Comparison of ENCODE assay signal across 12 mouse cellular contexts in the genomic region with DNA sequence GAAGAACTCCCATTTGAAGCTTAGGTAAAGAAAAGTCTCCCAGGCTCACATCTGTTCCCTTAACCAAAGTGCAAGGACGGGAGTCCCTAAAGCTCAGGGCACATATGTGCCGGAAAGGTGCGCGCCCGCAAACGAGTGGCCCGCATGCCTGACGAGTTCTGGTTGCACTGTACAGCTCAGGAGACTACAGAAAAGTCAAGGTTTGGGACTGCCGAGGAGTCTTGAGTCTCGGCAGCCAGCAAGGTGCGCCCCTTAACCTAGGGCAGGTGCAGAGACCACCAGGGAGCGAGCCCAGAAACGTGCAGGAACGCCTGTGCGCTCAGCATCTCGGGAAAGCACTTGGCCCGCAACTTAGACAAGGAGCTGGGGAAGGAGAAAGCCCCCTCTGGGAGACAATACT. TPM values are rescaled to one million over a fixed set of nuclear protein-coding genes. Genes with fewer than 3 reads are reported as not detected.
A peak's percentile ranks its signal among the peaks of the same experiment; 100 is the strongest.
DNase-seq lines count a peak whose midpoint lies in the region; ATAC-seq and TF ChIP-seq lines count a peak whose summit lies in the region.
"Had no signal": no experiment of that assay in that cellular context is flagged by ENCODE, and none has a peak within 500 bp of the region (broad histone marks: within the 10 kb centered on the region; RNA-seq: fewer than 3 reads in every experiment).

No protein-coding gene starts in this region.

- H3K27ac ChIP-seq in heart, embryonic 12.5 days (ENCODE audit: poor library complexity, severe bottlenecking): no peak overlapping the region
- H3K27ac ChIP-seq in lung, postnatal 0 days (ENCODE audit: low read length): no peak overlapping the region
- H3K27ac ChIP-seq in forebrain, embryonic 13.5 days: no peak overlapping the region
- no peak overlapping the region for H3K27ac ChIP-seq in neural tube, embryonic 13.5 days (replicated peaks)
- H3K27ac ChIP-seq in thymus, adult 2 months (ENCODE audit: control insufficient read depth, insufficient read depth, low read length): no peak overlapping the region
- H3K27ac ChIP-seq: layer of hippocampus, adult 2 months had no signal

- peaks cover 61% of the 10 kb centered on the region for H3K27me3 ChIP-seq in heart, embryonic 12.5 days (replicated peaks)
- peaks cover 29% of the 10 kb centered on the region for H3K27me3 ChIP-seq in lung, postnatal 0 days (replicated peaks; ENCODE audit: insufficient read depth, low read length)
- H3K27me3 ChIP-seq in forebrain, embryonic 13.5 days: peaks cover 75% of the 10 kb centered on the region
- H3K27me3 ChIP-seq in neural tube, embryonic 13.5 days: peaks cover 67% of the 10 kb centered on the region
- peaks cover 31% of the 10 kb centered on the region for H3K27me3 ChIP-seq in thymus, adult 2 months (ENCODE audit: control insufficient read depth, insufficient read depth, low read length)

- H3K4me3 ChIP-seq in heart, embryonic 12.5 days: peak overlapping the region; percentile 45
- 0 out of 2 replicates have a peak overlapping the region, but pooled peaks have one; percentile 8 for H3K4me3 ChIP-seq in lung, postnatal 0 days (ENCODE audit: low read depth, low read length)
- peak overlapping the region; percentile 25 for H3K4me3 ChIP-seq in forebrain, embryonic 13.5 days
- 0 out of 2 replicates have a peak overlapping the region, but pooled peaks have one; percentile 25 for H3K4me3 ChIP-seq in neural tube, embryonic 13.5 days
- no peak overlapping the region for H3K4me3 ChIP-seq in thymus, adult 2 months (ENCODE audit: control insufficient read depth, insufficient read depth, low read length)
- H3K4me3 ChIP-seq: layer of hippocampus, adult 2 months had no signal

- H3K36me3 ChIP-seq in heart, embryonic 12.5 days: no peaks in the 10 kb centered on the region
- H3K36me3 ChIP-seq in lung, postnatal 0 days (ENCODE audit: insufficient read depth, low read length): no peaks in the 10 kb centered on the region
- no peaks in the 10 kb centered on the region for H3K36me3 ChIP-seq in forebrain, embryonic 13.5 days (ENCODE audit: poor library complexity, severe bottlenecking)
- H3K36me3 ChIP-seq in neural tube, embryonic 13.5 days: no peaks in the 10 kb centered on the region
- no peaks in the 10 kb centered on the region for H3K36me3 ChIP-seq in thymus, adult 2 months (ENCODE audit: control insufficient read depth, insufficient read depth, low read length)
- H3K36me3 ChIP-seq: G1E had no signal

- peaks cover 49% of the 10 kb centered on the region for H3K4me1 ChIP-seq in heart, embryonic 12.5 days (replicated peaks)
- H3K4me1 ChIP-seq in lung, postnatal 0 days (ENCODE audit: insufficient read depth, low read depth, low read length): peaks cover 7% of the 10 kb centered on the region; the same call in 1 of the 2 replicates
- H3K4me1 ChIP-seq in forebrain, embryonic 13.5 days: peaks cover 49% of the 10 kb centered on the region
- peaks cover 55% of the 10 kb centered on the region for H3K4me1 ChIP-seq in neural tube, embryonic 13.5 days (replicated peaks)
- peaks cover 10% of the 10 kb centered on the region for H3K4me1 ChIP-seq in thymus, adult 2 months (replicated peaks; ENCODE audit: control insufficient read depth, insufficient read depth, low read length)

- no peak for ATAC-seq in heart, embryonic 12.5 days (ENCODE audit: insufficient number of reproducible peaks, low FRiP score)
- ATAC-seq in lung, postnatal 0 days: no peak
- no peak for ATAC-seq in forebrain, embryonic 13.5 days
- ATAC-seq in neural tube, embryonic 13.5 days (ENCODE audit: low read depth): no peak

- peaks cover 7% of the 10 kb centered on the region; the same call in 1 of the 2 replicates for H3K9me3 ChIP-seq in heart, embryonic 12.5 days (replicated peaks)
- H3K9me3 ChIP-seq in lung, postnatal 0 days (ENCODE audit: low read length): no peaks in the 10 kb centered on the region
- H3K9me3 ChIP-seq in forebrain, embryonic 13.5 days (replicated peaks): 0 out of 2 replicates have a peak, but pooled peaks cover 6% of the 10 kb centered on the region
- no peaks in the 10 kb centered on the region for H3K9me3 ChIP-seq in neural tube, embryonic 13.5 days

- peak overlapping the region; percentile 59; the same call in 1 of the 2 replicates for H3K9ac ChIP-seq in heart, embryonic 12.5 days
- no peak overlapping the region for H3K9ac ChIP-seq in lung, postnatal 0 days (replicated peaks; ENCODE audit: low read depth)
- H3K9ac ChIP-seq in forebrain, embryonic 13.5 days: no peak overlapping the region
- H3K9ac ChIP-seq in neural tube, embryonic 13.5 days: no peak overlapping the region

- DNase-seq in heart, adult 18-20 months: no peak
- no peak for DNase-seq in lung, postnatal 0 days (ENCODE audit: low spot score)
- DNase-seq in lung, postnatal 25 days (ENCODE audit: low spot score): no peak
- DNase-seq in ovary, adult 18-20 months (ENCODE audit: low spot score): no peak
- no peak for DNase-seq in thymus, adult 2 months

- no peak for TF ChIP-seq POLR2A in thymus, adult 2 months (IDR thresholded peaks at IDR 0.05; ENCODE audit: control insufficient read depth, extremely low read depth, insufficient read depth, low read length, poor library complexity)

- 5% methylated on average over 17 of the region's 17 CpGs for WGBS in heart, embryonic 12.5 days
- WGBS in lung, postnatal 0 days: 12% methylated on average over 17 of the region's 17 CpGs
- 3% methylated on average over 17 of the region's 17 CpGs for WGBS in forebrain, embryonic 13.5 days
- 3% methylated on average over 17 of the region's 17 CpGs for WGBS in neural tube, embryonic 13.5 days
- WGBS in thymus, adult 2 months: 9% methylated on average over 17 of the region's 17 CpGs

- no peak for TF ChIP-seq CTCF in lung, postnatal 0 days (IDR thresholded peaks at IDR 0.05)
- no peak for TF ChIP-seq CTCF in thymus, adult 2 months (IDR thresholded peaks at IDR 0.05; ENCODE audit: borderline replicate concordance, control insufficient read depth, extremely low read depth, insufficient read depth, low read length, poor library complexity)

- TF ChIP-seq EP300 in lung, postnatal 0 days (IDR thresholded peaks at IDR 0.05): no peak

- peak overlapping the region; percentile 85 for H3K4me2 ChIP-seq in heart, embryonic 12.5 days
- no peak overlapping the region for H3K4me2 ChIP-seq in lung, postnatal 0 days (replicated peaks; ENCODE audit: low read depth, low read length)
- peak overlapping the region; percentile 59 for H3K4me2 ChIP-seq in forebrain, embryonic 13.5 days
- peak overlapping the region; percentile 55; the same call in 1 of the 2 replicates for H3K4me2 ChIP-seq in neural tube, embryonic 13.5 days

RNA-seq across cellular contexts. Expression of gene 1700067P10Rik, which starts 7.2 kb away (rescaled TPM):
- not detected in 2 replicates for polyA plus RNA-seq in heart, embryonic 12.5 days (2016; fragmentation: Nextera tagmentation; extraction: Ambion mirVana)
- total RNA-seq in heart, adult 18-20 months (2021): not detected
- polyA plus RNA-seq in lung, postnatal 0 days (2015; fragmentation: Nextera tagmentation; extraction: Ambion mirVana): not detected in 2 replicates
- not detected in 2 replicates for polyA plus RNA-seq in forebrain, embryonic 13.5 days (2015; fragmentation: Nextera tagmentation; extraction: Ambion mirVana)
- 0.37 TPM in 1 of 2 replicates, not detected in the other for polyA plus RNA-seq in neural tube, embryonic 13.5 days (2015; fragmentation: Nextera tagmentation; extraction: Ambion mirVana)
- 0.12 TPM in 1 of 2 replicates, not detected in the other for polyA plus RNA-seq in thymus, adult 2 months (2012; rRNA removed)
- total RNA-seq: layer of hippocampus, adult 2 months; megakaryocyte-erythroid progenitor cell, adult 5-6 weeks had no signal
- polyA plus RNA-seq: G1E had no signal

RNA-seq across cellular contexts. Expression of gene 9830107B12Rik, which starts 49.7 kb away (rescaled TPM):
- polyA plus RNA-seq in heart, embryonic 12.5 days (2016; fragmentation: Nextera tagmentation; extraction: Ambion mirVana): not detected in 2 replicates
- total RNA-seq in heart, adult 18-20 months (2021): not detected
- polyA plus RNA-seq in lung, postnatal 0 days (2015; fragmentation: Nextera tagmentation; extraction: Ambion mirVana): 0.12 and 0.32 TPM in 2 replicates
- polyA plus RNA-seq in forebrain, embryonic 13.5 days (2015; fragmentation: Nextera tagmentation; extraction: Ambion mirVana): not detected in 2 replicates
- polyA plus RNA-seq in neural tube, embryonic 13.5 days (2015; fragmentation: Nextera tagmentation; extraction: Ambion mirVana): not detected in 2 replicates
- polyA plus RNA-seq in thymus, adult 2 months (2012; rRNA removed): 0.15 and 0.28 TPM in 2 replicates
- total RNA-seq: layer of hippocampus, adult 2 months; megakaryocyte-erythroid progenitor cell, adult 5-6 weeks had no signal
- polyA plus RNA-seq: frontal cortex, adult 2 months; G1E had no signal

RNA-seq across cellular contexts. Expression of gene 1700122O11Rik, which starts 58.2 kb away (rescaled TPM):
- not detected in 2 replicates for polyA plus RNA-seq in heart, embryonic 12.5 days (2016; fragmentation: Nextera tagmentation; extraction: Ambion mirVana)
- total RNA-seq in heart, adult 18-20 months (2021): not detected
- polyA plus RNA-seq in lung, postnatal 0 days (2015; fragmentation: Nextera tagmentation; extraction: Ambion mirVana): not detected in 2 replicates
- polyA plus RNA-seq in forebrain, embryonic 13.5 days (2015; fragmentation: Nextera tagmentation; extraction: Ambion mirVana): not detected in 2 replicates
- not detected in 2 replicates for polyA plus RNA-seq in neural tube, embryonic 13.5 days (2015; fragmentation: Nextera tagmentation; extraction: Ambion mirVana)
- not detected in 2 replicates for polyA plus RNA-seq in thymus, adult 2 months (2012; rRNA removed)
- total RNA-seq: G1E; layer of hippocampus, adult 2 months; megakaryocyte-erythroid progenitor cell, adult 5-6 weeks had no signal
- polyA plus RNA-seq: frontal cortex, adult 2 months; G1E had no signal
